Mouse (Mus musculus) liver, adult 2 months (tissue): ENCODE results near the gene Gcc2.

ENCODE experiments used
- CTCF ChIP-seq: fragments of 200-500 bp; IDR thresholded peaks from 2 replicates; pipeline ENCODE4 v1.5.1; 2011; ENCODE audit warnings: low read depth, low read length, control low read depth
- POLR2A ChIP-seq: fragments of 200-500 bp; IDR thresholded peaks from 2 replicates; pipeline ENCODE4 v1.6.1; 2011; ENCODE audit warnings: low read length, control low read depth; ENCODE audit not compliant: insufficient read depth; ENCODE audit errors: extremely low read depth

- no peak for TF ChIP-seq POLR2A
- TF ChIP-seq CTCF = no peak
Observed at GRCm38 (mm10) chr10:58215353-58215752, 39.9 kb upstream of the Gcc2 start.
